Mouse (Mus musculus): ENCODE results near the gene Slco2a1. TPM values are rescaled to one million over a fixed set of nuclear protein-coding genes. Genes with fewer than 3 reads are reported as not detected.

The Slco2a1 gene
- total RNA-seq, 4 experiments from 2014 or later = 0.72 to 0.98 (median 0.85) TPM

DNA sequence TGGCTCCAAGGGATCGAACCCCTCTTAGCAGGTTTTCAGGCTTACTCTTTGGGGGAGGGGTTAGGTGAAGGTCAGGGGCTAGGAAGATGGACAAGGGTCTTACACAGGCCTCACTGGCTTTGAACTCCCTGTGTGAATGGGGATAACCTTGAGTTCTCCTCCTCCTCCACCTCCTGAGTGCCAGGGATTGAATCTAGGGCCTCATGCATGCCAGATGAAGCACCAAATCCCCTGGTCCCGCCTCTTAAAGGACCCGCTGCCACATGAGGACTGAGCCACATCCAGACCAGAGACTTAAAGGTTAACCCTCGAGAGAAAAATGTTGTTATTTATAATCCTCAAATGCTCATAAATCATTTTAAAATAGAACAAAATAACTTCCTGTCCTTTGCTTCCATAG, 128.4 kb downstream of the Slco2a1 start:
- DNase-seq (ENCODE audit: low spot score in 2 of 2) = peak in 1 of 2 experiments; percentile 6

GRCm38 (mm10) chr9:103117495-103117894, 129.0 kb downstream of the Slco2a1 start:
- DNase-seq (ENCODE audit: low spot score in 2 of 2) = no peak

DNA sequence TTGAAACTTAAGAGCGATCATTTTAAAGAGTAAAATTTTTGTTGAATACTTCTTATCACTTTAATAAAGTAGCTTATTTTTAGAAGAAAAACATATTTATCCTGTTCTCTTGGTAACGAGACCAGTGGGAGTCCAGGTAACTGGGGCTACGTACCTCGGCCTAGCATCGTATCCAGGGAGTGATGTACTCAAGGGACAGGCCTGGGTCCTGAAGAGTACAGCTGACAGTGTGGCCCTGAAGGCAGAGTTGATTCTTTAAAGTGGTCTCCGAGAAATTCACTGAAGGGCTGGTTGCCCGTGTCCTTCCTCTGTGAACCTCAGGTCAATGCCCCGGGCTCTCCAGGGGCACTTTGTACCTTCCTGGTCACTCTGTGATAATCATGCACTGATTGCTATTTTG, 129.4 kb downstream of the Slco2a1 start:
- DNase-seq (ENCODE audit: low spot score in 2 of 2) = peak in 1 of 2 experiments; percentile 3

- DNase-seq (ENCODE audit: low spot score in 2 of 2) = peak in 1 of 2 experiments; percentile 4
These were observed 130.3 kb downstream of the Slco2a1 start for GRCm38 (mm10) chr9:103118651-103119275.

GRCm38 (mm10) chr9:103119781-103120180, 131.3 kb downstream of the Slco2a1 start:
- no peak for DNase-seq (ENCODE audit: low spot score in 2 of 2)

DNA sequence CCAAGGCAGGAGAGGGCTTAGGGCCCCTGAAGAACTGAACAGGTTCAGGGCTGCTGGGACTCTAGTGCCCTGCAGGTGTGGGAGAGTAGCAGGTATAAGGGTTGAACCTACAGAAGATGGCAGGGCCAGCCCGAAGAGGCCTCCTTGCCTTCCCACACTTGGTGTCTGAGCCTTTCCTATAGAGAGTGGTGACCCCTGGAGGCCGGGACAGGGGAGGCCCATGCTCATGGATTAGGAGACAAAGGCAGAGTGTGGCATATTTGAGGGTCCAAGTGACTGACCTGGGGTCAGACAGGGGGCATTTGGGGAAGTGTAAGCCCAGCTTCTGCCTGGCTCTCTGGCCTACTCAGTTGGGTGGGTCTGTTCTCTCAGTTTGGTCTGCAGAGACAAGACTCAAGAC, 131.7 kb downstream of the Slco2a1 start:
- peak in 1 of 2 experiments; percentile 4 for DNase-seq (ENCODE audit: low spot score in 2 of 2)

GRCm38 (mm10) chr9:103121546-103121945, 133.0 kb downstream of the Slco2a1 start:
- DNase-seq (ENCODE audit: low spot score in 2 of 2) = peak in 1 of 2 experiments; percentile 4

DNA sequence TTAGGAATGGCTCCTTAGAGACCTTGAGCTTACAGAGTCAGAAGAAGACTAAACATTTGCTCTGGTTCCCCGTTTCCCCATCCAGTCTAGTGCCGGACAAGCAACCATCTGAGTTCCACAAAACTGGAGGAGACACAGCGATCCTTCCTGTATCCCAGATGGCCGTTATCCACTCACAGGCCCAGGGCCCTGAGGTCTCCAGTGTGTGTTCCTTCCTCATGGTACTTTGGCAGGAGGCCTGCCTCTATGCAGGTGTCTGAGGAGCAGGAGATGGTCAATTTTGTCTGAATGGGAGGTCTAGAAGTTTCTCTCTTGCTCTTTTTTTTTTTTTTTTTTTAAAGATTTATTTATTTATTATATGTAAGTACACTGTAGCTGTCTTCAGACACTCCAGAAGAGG, 136.2 kb downstream of the Slco2a1 start:
- DNase-seq (ENCODE audit: low spot score in 2 of 2) = no peak

DNA sequence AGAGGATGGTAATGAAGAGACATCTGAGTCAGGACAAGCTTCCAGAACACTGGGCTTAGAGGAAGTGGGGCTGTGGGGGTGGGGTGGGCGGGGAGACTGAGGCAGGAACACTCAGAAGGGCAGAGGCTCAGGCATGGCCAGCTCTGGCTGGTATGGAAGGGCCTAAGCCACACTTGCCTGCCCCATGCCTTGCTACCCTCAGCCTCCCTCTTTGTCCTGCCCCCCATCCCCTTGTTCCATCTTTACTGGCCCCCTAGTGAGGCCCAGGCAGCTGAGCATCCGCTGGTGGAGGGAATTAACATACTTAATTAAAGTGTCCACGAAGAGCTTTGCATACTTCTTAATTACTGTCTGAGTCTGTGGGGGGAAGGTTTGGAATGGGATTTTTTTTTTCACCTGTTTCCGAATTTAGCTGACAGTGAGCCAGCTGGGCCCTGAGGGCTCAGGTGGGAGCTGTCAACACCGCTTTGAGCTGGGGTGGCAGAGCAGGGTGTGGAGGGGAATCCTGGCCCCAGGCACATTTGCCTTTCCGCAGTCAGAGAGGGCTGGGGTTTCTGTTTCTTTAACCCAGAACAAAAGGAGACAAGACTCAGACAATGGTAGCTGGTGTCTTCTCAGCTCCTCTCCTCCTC, 145.1 kb downstream of the Slco2a1 start:
- no peak for DNase-seq (ENCODE audit: low spot score in 2 of 2)

GRCm38 (mm10) chr9:103134450-103135030, 146.0 kb downstream of the Slco2a1 start:
- DNase-seq (ENCODE audit: low spot score in 2 of 2) = peak in 1 of 2 experiments; percentile 84

DNA sequence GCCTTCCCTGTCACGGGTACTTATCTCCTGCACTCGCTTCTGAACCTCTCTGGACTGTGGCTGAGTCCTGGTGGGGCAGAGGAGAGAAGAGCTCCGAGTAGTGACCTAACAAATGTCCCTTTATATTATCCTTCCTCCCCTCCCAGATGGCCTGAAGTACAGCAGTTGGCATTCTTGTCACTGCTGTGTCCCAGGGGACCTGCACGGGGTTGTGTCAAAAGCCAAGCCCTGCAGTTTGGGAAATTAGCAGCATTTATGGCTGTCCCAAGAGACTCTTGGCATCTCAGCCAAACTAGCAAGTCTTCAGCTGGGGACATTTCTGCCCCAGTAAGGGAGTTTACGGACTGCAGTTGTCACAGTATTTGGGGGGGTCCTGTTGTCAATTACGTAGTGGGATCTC, 151.0 kb downstream of the Slco2a1 start:
- DNase-seq (ENCODE audit: low spot score in 2 of 2) = no peak

- DNase-seq (ENCODE audit: low spot score in 2 of 2) = no peak
These were observed 151.9 kb downstream of the Slco2a1 start for GRCm38 (mm10) chr9:103140384-103140783.

DNA sequence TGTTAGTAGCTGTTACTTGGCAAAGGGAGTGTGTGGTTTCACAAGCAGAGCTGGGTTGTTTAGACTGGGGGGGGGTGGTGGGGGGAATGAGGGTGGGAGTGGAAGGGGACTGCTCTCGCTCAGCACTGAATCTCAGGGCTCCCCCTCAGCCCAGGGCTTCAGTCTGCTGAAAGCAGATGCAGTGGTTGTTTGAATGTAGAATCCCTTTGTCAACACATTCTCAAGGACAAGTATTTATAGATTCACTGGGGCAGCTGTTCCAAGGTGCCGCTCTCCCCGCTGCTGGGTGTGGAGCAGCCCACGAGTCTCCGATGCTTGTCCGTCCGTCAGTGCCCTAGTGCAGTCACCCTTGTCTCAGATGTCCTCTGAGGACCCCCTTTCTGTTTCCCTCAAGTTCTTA, 152.8 kb downstream of the Slco2a1 start:
- no peak for DNase-seq (ENCODE audit: low spot score in 2 of 2)

GRCm38 (mm10) chr9:103143881-103144280, 155.4 kb downstream of the Slco2a1 start:
- no peak for DNase-seq (ENCODE audit: low spot score in 2 of 2)

DNA sequence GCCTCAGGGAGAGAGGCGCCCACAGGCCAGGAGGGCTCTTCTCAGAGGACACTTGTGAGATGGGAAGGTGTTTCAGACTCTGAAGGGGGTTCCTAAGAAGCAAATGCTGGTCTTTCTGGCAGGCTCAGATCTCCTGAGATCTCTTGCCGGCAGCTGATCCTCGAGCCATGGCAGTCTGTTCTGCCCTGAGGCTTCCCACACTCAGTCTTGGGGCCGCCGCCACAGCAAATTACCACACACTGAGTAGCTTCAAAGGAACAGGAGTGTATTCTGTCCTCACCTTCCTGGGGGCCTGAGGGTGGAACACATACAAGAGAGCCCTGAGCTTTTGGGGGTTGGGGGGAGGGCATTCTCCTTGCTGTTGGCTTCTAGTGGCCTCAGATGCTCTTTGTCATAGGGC, 156.8 kb downstream of the Slco2a1 start:
- no peak for DNase-seq (ENCODE audit: low spot score in 2 of 2)

Other genes with a start within 250 kb of the Slco2a1 start
- 10 to 100 TPM; 32.7 to 36.9 (median 34.2) TPM for gene Ryk, start 153.8 kb upstream of the Slco2a1 start, total RNA-seq (2022)
- 100 to 1,000 TPM; 503 to 577 (median 528) TPM for gene Rab6b, start 123.1 kb downstream of the Slco2a1 start, total RNA-seq (2022)
- gene Srprb, start 213.4 kb downstream of the Slco2a1 start, total RNA-seq (2022) = 10 to 100 TPM; 17.5 to 18.8 (median 17.9) TPM
- 10 to 100 TPM in 3 of 4 experiments, 1 to 10 TPM in 1; 8.8 to 15.2 (median 12.5) TPM for gene Gm20425, start 241.6 kb downstream of the Slco2a1 start, total RNA-seq (2022)
- 100 to 1,000 TPM; 378 to 495 (median 418) TPM for gene Trf, start 241.7 kb downstream of the Slco2a1 start, total RNA-seq (2022)